Mouse (Mus musculus): ENCODE data around the gene Lrrc38. TPM values are rescaled to one million over a fixed set of nuclear protein-coding genes. Genes with fewer than 3 reads are reported as not detected.

Gene Lrrc38
- polyA plus RNA-seq, 1 experiment = not detected

DNA sequence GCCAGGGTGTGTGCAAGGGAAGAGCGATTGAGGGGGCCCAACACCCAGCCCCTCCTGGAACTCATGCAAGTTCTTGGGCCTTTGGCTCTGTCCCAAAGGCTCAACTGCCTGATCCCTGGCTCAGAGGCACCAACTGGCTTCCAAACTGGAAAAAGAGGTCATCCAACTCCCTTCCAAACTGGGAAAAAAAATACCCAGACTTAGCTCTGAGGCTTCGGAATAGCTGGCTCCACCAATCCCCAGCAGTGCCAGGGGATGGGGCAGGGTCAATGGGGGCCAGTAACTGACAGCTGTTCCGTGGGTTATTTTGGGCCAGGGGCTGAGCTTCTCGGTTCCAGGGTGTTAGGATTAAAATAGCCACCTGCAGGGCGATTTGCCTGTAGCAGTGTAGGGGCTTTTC is 879 bp upstream of the Lrrc38 start:
- peaks cover 17% of the 10 kb centered on the region; the same call in 1 of the 2 replicates for H3K9me3 ChIP-seq
- H3K27me3 ChIP-seq (replicated peaks) = peaks cover 36% of the 10 kb centered on the region
- no peak overlapping the region for H3K4me3 ChIP-seq (replicated peaks)
- no peaks in the 10 kb centered on the region for H3K36me3 ChIP-seq (replicated peaks; ENCODE audit: low read length)
- no peaks in the 10 kb centered on the region for H3K4me1 ChIP-seq
- TF ChIP-seq FLI1 (IDR thresholded peaks at IDR 0.05; ENCODE audit: low read length) (no peak), GATA1 (IDR thresholded peaks at IDR 0.05; ENCODE audit: borderline replicate concordance, low read length) (no peak)

DNA sequence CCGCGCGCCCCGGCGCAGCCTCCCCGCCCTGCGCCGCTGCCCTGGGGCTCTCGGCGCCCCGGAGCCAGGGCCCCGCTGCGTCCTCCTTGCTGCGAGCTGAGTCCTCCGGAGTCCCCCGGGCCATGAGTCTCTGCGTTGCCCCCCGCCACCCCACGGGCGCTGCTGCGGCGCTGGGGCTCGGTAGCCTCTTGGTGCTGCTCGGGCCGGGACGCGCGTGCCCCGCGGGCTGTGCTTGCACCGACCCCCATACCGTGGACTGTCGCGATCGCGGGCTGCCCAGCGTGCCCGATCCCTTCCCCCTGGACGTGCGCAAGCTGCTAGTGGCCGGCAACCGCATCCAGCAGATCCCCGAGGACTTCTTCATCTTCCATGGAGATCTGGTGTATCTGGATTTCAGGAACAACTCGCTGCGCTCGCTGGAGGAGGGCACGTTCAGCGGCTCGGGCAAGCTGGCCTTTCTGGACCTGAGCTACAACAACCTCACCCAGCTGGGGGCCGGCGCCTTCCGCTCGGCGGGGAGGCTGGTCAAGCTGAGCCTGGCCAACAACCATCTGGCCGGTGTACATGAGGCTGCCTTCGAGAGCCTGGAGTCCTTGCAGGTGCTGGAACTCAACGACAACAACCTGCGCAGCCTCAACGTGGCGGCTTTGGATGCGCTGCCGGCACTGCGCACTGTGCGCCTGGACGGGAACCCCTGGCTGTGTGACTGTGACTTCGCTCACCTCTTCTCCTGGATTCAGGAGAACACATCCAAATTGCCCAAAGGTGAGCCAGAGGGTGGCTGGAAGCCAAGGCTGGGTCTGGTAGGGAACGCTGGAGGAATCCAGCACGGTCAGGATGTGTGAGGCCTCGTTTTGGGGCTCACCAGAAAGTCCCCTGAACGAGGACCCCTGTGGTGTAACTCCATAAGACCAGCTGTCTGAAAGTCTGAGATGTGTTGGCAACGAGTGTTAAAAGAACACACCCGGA is 774 bp downstream of the Lrrc38 start:
- Histone ChIP-seq H3K4me1 (no peaks in the 10 kb centered on the region), H3K27me3 (replicated peaks) (peaks cover 36% of the 10 kb centered on the region), H3K36me3 (replicated peaks; ENCODE audit: low read length) (no peaks in the 10 kb centered on the region), H3K9me3 (peaks cover 12% of the 10 kb centered on the region; the same call in 1 of the 2 replicates), H3K4me3 (replicated peaks) (no peak overlapping the region)
- TF ChIP-seq GATA1 (IDR thresholded peaks at IDR 0.05; ENCODE audit: borderline replicate concordance, low read length) = no peak
- no peak for TF ChIP-seq FLI1 (IDR thresholded peaks at IDR 0.05; ENCODE audit: low read length)

DNA sequence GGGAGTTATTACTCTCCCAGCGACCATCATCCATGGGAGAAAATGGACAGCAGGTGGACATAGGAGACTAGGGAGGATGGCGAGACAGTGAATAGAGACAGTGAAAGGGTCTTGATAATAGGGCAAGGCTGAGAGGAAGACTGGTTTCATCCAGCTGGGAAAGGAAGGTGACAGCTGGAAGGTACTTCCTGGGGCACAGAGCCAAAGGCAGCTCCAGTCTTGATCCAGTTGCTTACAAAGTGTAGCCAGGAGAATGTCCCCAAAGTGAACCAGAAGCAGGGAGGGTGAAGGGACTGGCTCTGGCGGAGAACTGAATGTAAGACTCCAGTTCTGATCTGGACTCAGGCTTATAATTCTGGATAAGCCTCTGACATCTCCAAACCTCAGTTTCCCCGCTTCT is 2.7 kb downstream of the Lrrc38 start:
- peaks cover 36% of the 10 kb centered on the region for H3K27me3 ChIP-seq (replicated peaks)
- peaks cover 17% of the 10 kb centered on the region; the same call in 1 of the 2 replicates for H3K9me3 ChIP-seq

DNA sequence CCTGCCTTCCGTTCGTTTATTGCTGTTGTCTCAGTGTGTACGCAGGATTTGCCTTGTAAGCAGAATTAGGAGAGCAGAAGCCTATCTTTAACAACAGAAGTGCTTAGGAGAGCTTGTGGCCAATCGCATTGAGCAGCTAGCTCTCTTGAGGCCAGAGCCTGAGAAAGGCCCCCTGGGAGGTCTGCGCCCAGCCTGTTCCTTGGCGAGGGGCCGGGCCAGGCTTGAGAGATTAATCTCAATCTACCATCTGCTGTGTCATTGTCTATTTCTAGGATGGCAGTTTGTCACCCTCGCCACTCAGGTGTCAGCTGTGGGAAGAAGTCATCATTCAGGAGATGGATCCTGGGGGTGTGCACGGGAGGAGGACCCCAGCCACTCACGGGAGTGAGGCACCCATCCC is 12.0 kb downstream of the Lrrc38 start:
- Histone ChIP-seq H3K36me3 (replicated peaks; ENCODE audit: low read length) (no peaks in the 10 kb centered on the region), H3K9me3 (peaks cover 46% of the 10 kb centered on the region), H3K27me3 (replicated peaks) (no peaks in the 10 kb centered on the region), H3K4me1 (no peaks in the 10 kb centered on the region), H3K4me3 (replicated peaks) (no peak overlapping the region)
- TF ChIP-seq GATA1 (IDR thresholded peaks at IDR 0.05; ENCODE audit: borderline replicate concordance, low read length) (no peak), FLI1 (IDR thresholded peaks at IDR 0.05; ENCODE audit: low read length) (no peak)

More for the DNA sequence above, 2.7 kb downstream of the Lrrc38 start:
- Histone ChIP-seq H3K4me1 (no peaks in the 10 kb centered on the region), H3K4me3 (replicated peaks) (no peak overlapping the region), H3K36me3 (replicated peaks; ENCODE audit: low read length) (no peaks in the 10 kb centered on the region)
- TF ChIP-seq GATA1 (IDR thresholded peaks at IDR 0.05; ENCODE audit: borderline replicate concordance, low read length) (no peak), FLI1 (IDR thresholded peaks at IDR 0.05; ENCODE audit: low read length) (no peak)

DNA sequence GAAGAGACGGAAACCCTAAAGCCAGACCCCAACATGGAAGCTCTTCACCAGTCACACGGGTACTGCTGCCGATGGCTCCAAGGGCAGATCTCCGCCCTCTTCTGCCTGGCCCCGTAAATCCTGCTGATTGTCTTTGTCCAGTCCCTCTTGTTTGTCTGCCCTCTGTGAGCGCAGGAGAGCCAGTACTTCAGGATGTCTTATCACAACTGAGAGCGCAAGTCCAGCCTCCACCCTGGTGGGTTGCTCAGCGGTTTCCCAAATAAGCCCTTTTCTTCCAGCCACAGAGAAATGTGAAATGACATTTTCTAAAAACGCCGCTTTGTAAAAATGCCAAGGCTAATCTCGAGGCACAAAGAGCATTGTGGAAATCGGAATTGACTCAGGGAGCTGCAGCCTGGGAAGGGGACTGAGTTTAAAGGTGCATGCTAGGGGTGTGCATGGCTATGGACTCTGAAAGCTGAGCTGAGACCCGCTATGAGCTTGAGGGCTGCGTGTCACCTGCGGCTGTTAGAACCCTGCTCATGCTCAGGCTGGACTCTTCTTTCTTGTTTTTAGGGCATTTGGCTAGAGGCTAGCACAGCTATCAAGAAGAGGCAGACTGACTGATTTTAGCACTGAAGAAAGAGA is 17.0 kb downstream of the Lrrc38 start:
- no peaks in the 10 kb centered on the region for H3K4me1 ChIP-seq
- H3K36me3 ChIP-seq (replicated peaks; ENCODE audit: low read length) = no peaks in the 10 kb centered on the region
- H3K9me3 ChIP-seq = peaks cover 34% of the 10 kb centered on the region
- H3K27me3 ChIP-seq (replicated peaks) = no peaks in the 10 kb centered on the region
- no peak overlapping the region for H3K4me3 ChIP-seq (replicated peaks)
- TF ChIP-seq GATA1 (IDR thresholded peaks at IDR 0.05; ENCODE audit: borderline replicate concordance, low read length) = no peak
- no peak for TF ChIP-seq FLI1 (IDR thresholded peaks at IDR 0.05; ENCODE audit: low read length)

DNA sequence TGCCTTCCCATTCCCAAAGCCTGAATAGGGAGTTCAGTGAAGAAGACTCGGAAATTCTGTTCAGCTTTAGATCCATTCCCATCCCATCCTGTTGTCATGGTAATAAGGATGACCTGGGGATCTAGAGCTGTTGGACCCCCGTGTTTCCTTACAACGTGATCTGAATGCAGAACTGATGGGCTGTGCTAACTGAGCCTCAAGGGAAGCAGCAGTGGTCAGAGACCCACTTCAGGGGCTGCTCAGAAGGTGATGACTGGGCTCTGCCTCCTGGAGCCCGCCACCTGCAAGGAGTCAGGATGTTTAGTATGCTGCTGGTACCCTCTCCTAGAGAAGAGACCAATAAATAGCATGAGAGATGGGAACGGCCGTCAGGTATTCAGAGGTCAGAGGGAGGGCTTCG is 29.9 kb downstream of the Lrrc38 start:
- no peaks in the 10 kb centered on the region for H3K9me3 ChIP-seq
- no peaks in the 10 kb centered on the region for H3K36me3 ChIP-seq (replicated peaks; ENCODE audit: low read length)
- TF ChIP-seq GATA1 (IDR thresholded peaks at IDR 0.05; ENCODE audit: borderline replicate concordance, low read length) (no peak), FLI1 (IDR thresholded peaks at IDR 0.05; ENCODE audit: low read length) (no peak)
- no peak overlapping the region for H3K4me3 ChIP-seq (replicated peaks)
- no peaks in the 10 kb centered on the region for H3K4me1 ChIP-seq
- peaks cover 7% of the 10 kb centered on the region for H3K27me3 ChIP-seq (replicated peaks)

DNA sequence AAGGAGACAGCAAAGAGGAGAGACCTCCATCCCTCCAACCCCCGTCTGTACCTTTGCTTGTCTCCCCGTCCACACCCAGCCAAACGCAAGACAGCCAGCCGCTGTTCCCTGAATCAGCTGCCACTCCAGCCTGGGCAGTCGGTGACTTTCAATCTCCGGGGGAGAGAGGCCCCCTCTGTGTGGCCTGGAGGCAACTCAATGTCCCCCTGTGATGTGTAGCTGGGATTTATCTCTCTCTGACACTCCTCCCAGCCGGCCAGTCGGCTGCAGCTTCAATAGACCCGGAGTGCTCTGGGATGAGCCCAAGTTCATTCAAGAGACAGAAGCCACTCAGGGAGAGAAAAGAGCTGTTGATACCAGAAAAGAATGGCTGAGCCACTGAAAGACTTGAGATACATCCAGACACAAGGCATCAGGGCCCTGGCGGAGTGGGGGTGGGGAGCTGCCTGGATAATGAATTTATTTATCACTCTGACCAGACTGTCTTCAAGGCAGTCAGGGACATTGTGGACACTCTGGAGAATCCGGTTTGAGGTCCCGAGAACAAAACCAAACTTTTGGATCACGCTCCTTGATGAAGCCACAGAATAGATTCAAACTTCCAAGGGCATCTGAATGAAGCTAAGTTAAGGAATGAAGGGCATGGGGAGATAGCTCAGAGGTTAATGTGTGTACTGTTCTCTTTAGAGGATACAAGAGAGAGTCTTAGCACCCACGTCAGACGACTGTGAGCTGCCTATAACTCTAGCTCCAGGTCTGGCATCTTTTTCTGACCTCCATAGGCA is 30.6 kb downstream of the Lrrc38 start:
- H3K27me3 ChIP-seq (replicated peaks) = peaks cover 7% of the 10 kb centered on the region
- H3K36me3 ChIP-seq (replicated peaks; ENCODE audit: low read length) = no peaks in the 10 kb centered on the region
- no peak overlapping the region for H3K4me3 ChIP-seq (replicated peaks)
- H3K4me1 ChIP-seq = no peaks in the 10 kb centered on the region
- TF ChIP-seq GATA1 (IDR thresholded peaks at IDR 0.05; ENCODE audit: borderline replicate concordance, low read length) = no peak
- no peak for TF ChIP-seq FLI1 (IDR thresholded peaks at IDR 0.05; ENCODE audit: low read length)
- H3K9me3 ChIP-seq = no peaks in the 10 kb centered on the region

DNA sequence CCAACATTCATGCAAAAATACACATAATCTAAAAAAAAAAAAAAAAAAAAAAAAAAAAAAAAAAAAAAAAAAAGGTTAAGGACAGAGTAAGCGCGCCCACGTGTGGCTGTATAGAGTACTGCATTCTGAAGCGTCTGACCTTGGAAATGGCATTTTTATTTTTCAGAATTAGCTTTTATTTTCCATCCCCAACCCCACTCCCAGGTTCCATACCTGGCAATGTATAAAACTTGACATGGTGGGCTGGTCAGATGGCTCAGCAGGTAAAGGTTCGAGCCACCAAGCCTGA is 31.1 kb downstream of the Lrrc38 start:
- no peaks in the 10 kb centered on the region for H3K4me1 ChIP-seq
- H3K36me3 ChIP-seq (replicated peaks; ENCODE audit: low read length) = no peaks in the 10 kb centered on the region
- no peak for TF ChIP-seq FLI1 (IDR thresholded peaks at IDR 0.05; ENCODE audit: low read length)
- TF ChIP-seq GATA1 (IDR thresholded peaks at IDR 0.05; ENCODE audit: borderline replicate concordance, low read length) = no peak
- no peak overlapping the region for H3K4me3 ChIP-seq (replicated peaks)
- no peaks in the 10 kb centered on the region for H3K9me3 ChIP-seq
- H3K27me3 ChIP-seq (replicated peaks) = peaks cover 9% of the 10 kb centered on the region

DNA sequence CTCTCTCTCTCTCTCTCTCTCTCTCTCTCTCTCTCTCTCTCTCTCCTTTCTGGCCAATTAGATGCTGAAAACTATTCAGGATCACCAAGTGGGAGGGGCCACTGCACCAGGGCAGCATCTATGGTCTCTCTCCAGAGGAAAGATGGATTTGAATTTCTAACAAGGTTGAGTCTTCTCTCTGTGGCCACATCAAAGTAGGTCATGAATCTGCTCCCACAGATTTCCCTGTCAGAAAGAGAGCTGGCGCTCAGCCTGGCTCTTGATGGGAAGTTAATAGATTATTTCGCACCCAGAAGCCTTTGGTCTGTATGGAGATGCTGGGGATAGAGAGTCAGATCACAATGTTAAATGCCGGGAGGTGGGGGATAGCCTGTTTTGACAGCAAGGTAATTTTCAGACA is 32.6 kb downstream of the Lrrc38 start:
- TF ChIP-seq FLI1 (IDR thresholded peaks at IDR 0.05; ENCODE audit: low read length) = no peak
- no peak for TF ChIP-seq GATA1 (IDR thresholded peaks at IDR 0.05; ENCODE audit: borderline replicate concordance, low read length)
- H3K9me3 ChIP-seq = no peaks in the 10 kb centered on the region
- H3K4me1 ChIP-seq = no peaks in the 10 kb centered on the region
- peaks cover 9% of the 10 kb centered on the region for H3K27me3 ChIP-seq (replicated peaks)
- H3K4me3 ChIP-seq (replicated peaks) = no peak overlapping the region
- no peaks in the 10 kb centered on the region for H3K36me3 ChIP-seq (replicated peaks; ENCODE audit: low read length)

Data from megakaryocyte, embryonic 14.5 days (primary cell).